Mouse (Mus musculus) lung, postnatal 25 days (tissue): Measurements from ENCODE around the gene 4930595D18Rik.

Source experiments
- DNase-seq: peaks from one replicate; pipeline ENCODE4 v3.0.0; 2022; ENCODE audit warnings: low spot score

4930595D18Rik gene

DNA sequence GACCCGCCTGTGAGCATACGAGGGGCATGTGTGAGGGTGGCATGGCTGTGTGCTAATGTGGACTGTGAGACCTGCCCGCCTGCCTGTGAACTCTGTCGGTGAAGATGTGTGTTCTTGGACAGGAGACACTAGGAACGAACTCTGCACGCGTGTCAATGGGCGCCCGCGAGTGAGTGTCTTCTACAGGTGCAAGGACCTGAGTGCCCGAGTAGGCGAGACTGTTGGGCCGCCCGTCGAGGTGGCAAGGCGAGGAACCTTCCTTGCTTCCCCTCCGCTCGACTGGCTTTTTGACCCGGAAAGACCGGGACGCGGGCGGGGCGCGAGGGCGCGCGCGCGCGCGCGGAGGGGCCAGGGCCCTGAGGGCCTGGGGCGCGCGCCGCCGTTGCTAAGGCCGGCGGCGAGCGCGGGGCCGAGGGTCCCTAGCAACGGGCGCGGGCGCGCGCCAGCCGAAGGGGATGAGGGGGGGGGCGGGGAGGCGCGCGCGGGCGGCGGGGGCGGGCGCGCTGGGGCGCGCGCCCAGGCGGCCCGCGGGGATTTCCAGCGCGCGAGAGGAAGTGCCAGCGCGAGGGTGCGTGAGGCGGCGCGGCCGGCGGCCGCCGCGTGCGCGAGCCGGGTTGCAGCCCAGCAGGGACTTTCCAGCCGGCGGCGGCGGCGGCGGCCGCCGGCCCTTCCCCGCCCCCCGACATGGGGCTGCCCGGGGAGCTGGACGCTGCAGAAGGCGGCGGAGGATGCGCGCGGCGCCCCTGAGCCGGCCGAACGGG, 18.3 kb downstream of the 4930595D18Rik start, which contains the start of gene Traf3:
Traf3 (plus strand) TSS at position 540 of the 761 bp plus-strand sequence.
- peak; percentile 74 for DNase-seq

DNA sequence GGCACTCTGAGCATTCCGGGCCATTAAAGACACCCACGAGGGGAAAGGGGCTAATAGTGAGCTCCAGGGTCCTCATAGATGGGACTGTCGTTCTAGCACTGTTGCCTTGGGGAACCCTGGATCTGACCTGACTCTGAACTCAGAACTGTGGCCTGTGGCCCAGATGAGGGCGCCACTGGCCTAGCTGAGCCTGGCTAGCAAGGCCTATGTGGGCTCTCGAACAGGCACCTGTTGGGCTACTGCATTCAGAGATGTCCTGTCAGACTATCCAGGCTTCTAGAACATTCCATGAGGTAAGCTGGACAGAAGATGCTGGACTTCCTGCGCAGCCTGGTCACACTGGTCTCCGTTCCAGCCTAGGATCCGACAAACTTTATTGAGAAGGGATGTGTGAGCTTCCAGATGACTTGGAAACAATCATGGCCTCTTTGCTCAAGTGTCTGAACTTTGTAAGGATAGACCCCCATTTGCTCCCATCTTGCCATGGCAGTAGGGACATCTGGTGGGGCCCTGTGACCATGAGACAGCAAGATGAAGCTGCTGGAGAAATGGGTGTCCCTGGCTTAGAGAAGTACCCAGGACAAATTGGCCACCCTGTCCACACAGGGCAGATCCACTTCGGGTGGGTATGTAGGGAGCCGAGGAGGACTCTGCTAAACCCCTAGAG, 19.0 kb downstream of the 4930595D18Rik start:
- peak; percentile 31 for DNase-seq

DNA sequence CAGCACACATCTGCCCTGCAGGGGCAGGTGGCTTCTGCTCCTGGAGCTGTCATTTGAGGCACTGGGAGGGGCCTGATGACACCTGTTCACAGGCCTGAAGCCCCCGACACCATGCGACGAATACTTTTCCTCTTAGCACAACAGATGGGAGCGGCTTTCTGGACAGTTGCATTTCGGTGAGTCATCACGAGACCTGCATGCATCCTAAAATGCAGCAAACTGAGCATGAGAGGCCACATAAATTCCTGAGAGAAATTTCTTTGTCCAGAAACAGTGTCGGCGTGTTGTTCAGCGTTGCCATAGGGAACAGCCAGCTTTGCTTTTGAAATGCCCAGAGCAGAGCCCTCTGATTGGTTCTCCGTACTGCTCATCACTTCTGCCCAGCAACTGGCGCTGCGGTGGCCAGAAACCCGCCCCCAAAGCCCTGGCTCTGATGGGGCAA, 20.0 kb downstream of the 4930595D18Rik start:
- peak; percentile 94 for DNase-seq

DNA sequence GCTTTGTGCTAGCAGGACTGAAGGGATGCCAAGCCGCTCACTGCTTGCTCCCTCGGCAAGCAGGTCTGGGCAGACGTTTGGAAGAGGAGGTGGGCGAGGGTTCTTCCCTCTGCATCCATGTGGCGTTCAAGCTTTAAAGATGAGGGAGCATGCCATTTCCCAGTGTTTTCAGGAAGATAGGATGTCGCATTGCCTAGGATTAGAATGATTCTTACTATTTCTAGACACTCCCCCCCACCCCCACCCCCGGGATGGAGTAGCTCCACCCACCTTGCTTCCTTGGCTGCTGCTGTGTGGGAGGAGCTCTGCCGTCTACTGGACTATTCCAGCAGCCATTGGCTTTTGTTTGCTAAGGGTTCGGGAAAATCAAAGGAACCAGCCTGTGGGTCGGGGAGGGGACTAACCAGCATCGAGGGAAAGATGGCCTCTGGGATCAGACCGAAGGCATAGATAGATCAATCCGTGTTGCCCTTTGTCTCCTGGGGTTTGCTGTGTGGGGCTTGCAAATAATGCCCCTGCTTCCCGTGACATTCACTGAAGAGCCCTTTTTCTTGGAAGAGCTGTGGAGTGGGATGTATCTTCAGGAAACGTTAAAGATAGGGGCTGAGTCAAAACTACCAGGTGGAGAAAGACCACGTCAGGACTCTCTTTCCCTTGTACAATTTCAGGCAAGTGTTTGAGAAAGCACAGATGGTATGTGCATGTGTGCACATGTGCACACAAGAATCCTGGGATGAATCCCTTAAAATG, 21.8 kb downstream of the 4930595D18Rik start:
- DNase-seq: peak; percentile 17

DNA sequence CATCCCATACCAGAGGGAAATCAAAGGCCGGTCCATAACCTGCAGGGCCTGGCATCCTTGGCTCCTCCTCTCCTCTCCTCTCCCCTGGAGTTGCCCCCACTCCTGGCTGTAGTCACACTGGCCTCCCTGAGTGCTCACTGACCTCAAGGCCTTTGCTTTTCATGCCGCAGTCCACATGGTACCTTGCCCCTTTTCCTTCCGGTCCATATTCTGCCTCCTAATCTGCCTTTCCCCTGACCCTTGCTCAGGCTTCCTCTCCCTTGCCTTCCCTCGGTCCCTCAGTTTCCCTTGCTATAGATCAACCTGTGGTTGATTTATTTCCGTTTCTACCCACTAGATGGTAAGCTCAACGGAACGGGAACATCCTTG, 22.4 kb downstream of the 4930595D18Rik start:
- no peak for DNase-seq

DNA sequence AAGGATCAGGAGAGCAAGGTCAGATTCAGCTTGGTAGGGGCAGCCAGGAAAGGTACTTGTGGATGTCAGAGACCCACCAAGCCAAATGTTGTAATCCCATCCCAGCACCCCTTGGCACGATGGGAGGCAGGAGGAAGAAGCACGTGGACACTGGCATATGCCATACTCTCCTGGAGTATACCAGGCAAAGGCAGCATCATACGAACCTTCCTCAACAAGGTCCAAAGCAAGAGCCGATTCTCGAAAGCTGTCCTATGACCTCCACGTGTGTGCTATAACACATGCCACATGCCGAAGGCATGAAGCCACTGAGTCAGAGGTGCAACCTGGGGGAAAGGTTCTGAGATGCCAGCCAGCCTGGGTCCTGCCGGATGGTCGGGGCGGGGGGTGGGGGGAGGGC, 23.4 kb downstream of the 4930595D18Rik start:
- DNase-seq: no peak

DNA sequence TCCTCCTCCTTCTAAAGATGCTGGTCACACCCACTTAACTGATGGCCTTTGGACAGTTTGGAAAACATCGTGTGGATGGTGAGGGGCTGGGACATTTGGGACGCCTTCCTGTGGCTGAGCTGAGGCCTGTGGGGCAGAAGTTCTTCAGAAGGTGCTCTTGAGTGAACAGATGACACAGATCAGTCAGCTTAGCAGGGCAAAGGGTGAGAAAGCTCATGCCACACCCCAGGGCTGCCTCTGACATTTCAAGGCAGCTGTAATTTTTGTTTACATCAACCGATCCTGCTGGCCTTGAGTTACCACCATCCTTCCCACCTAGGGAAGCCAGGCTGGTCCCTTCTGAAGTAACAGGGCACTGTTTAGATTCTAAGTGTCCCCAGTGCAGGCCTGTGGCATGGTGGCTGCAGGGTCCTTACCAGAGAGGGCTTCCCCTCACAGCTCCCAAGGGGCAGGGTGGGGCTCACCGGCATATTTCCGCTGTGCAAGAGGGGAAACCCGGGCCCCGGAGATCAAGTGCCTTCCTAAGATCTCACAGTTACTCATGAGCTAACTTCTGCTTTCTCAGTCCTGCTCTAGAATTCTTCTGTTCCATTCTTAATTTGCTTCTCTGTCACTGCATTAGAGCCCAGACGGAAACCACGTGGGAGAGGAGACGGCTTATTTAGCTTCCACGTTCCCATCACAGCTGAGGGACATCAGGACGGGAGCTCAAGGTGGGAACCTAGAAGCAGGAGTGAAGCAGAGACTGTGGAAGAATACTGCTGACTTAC, 24.4 kb downstream of the 4930595D18Rik start:
- DNase-seq: peak; percentile 78

DNA sequence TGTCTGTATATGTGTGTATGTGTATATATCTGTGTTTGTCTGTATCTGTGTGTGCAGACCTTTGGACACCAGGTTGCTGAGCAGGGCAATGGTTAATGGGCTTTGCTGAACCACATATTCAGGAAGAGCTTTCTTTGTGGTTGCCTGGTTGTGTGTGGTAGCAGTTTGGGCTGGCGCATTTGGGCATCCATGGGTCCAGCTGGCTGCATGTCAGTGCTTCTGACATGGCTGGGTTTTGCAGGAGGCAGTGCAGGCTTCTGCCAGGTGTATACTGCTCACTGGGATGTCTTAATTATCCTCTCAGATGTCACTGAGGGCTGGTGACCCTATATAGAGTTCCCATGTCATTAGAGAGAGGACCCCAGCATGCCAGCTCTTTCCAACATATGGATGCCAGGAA, 28.5 kb downstream of the 4930595D18Rik start:
- DNase-seq: no peak

DNA sequence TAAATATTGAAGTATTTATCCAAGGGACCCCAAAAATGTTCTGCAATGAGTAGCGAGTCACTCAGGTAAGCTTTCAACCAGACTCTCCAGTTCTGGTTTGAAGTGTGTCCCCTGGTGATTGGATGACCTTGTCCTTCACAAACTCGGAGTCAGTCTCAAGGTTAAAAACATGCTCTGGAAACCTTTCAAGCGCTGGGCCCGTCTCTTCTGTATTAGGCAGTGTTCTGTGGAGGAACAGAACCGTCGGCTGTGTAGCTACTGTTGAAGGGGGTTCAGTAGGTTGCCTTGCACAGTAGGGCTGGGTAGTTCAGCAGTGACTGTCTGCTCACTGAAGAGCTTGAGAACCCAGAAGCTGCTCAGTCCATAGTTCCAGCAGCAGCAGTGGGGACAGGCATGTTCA, 29.6 kb downstream of the 4930595D18Rik start:
- DNase-seq: no peak

DNA sequence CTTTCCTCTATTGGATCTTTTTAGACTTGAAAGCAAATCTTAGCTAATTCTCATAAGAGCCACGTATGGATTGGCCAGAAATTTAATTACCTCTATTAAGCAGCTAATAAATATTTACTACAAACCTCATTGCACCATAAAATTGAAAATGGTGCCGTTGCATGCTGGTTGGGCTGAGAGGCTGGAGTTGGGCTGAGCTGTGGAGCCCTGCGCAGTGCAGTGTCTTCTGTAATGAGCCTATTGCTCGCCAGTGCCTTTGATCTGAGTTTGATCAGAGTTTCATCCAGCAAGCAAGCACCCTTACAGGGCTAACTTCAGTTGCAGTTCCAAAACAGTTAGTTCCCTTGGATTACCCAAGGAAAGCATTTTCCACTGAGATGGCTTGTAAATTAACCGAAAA, 30.3 kb downstream of the 4930595D18Rik start:
- DNase-seq: no peak

DNA sequence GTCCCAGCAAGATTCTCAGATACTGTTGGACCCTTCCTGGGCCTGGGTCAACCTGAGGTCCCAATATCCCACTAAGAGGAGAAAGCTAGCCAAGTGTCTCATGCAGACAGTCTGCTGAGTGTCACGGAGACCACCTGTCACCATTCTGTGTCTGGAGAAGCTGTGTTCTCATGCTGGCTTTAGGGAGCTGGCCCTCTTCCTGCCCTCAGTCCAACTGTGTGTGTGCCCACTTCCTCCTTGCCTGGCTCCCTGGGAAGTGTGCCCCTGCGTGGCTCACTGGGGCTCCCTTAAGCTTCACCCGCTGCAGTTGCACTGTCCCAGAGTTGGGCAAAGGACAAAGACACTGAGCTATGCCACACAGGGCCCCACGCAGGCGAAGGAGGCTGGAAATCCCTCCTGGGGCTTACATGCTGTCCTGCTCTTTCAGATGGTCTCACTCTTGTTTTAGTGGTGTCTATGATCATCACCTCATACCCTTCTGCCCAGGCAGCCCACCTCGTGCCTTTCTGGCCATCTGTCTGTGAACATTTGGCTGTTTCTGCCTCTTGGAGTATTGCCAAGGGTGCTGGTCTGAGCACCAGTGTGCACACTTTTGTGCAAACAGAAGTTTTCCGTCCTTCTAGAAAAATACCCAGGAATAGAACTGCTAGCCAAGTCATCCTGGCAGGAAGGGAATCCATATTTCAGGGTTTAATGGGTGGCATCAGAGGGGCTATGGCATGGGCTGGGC, 31.1 kb downstream of the 4930595D18Rik start:
- DNase-seq: no peak

DNA sequence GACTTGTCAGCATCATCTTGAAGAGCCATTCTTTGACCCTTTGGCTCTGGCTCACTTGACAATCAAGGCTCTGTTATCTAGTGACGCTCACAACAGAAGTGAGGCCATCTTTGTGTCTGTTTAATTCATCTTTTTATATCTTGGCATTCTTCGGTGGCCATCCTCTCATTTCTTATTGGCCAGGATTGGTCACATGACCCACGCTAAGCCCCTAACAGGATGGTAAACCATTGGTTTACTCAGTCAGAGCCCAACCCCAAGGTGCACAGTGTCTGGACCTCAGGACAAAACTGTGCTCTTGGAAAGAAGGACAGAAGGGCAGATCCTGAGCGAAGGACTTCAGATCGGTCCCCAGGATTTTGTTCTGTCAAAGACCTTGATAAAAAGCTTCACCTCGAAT, 31.7 kb downstream of the 4930595D18Rik start:
- no peak for DNase-seq

DNA sequence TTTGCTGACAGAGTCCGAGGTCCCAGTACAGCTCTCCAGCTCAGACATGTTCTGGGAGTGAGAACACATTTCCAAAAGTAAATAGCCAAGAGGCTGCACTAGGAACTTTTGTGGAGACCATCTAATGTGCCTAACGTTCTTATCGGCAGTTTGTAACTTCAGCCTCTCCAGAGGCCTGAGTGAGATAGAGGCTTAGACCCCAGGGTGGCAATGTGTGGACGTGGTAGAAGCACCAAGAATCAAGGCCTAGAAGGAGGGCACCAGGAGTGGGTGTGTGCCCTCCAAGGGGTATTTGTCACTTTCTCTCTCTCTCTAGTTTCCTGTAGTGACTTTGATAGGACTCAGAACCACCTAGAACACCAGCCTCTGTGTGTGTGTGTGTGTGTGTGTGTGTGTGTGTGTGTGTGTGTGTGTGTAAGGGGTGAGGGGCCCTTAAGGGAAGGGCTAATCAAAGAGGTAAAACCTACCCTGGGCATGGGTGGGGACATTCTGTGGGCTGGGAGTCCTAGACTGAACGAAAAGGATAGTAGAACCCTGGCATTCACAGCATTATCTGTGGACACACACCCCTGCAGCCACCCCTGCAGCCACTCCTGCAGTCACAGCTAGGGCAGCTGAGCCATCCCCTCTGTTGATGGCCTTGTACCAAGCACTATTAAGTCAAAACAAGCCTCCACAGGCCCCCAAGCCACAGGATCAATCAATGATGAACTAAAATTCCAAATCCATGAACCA, 32.7 kb downstream of the 4930595D18Rik start:
- no peak for DNase-seq

DNA sequence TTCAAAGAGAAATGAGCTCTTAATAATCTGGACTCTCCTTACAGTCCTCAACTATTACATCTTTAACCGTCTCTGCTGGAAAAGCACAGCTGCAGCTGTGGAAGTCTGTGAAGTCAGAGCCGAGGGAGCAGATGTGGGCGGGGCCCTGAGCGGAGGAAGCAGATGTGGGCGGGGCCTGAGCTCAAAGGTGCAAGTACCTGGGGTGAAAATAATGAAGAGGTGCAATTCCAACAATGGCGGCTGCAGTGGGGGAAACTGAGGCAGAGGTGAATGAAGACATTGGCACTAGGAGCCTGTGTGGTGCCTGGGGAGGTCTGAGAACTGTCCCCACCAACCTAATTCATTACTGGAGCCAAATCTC, 34.1 kb downstream of the 4930595D18Rik start:
- DNase-seq: no peak

DNA sequence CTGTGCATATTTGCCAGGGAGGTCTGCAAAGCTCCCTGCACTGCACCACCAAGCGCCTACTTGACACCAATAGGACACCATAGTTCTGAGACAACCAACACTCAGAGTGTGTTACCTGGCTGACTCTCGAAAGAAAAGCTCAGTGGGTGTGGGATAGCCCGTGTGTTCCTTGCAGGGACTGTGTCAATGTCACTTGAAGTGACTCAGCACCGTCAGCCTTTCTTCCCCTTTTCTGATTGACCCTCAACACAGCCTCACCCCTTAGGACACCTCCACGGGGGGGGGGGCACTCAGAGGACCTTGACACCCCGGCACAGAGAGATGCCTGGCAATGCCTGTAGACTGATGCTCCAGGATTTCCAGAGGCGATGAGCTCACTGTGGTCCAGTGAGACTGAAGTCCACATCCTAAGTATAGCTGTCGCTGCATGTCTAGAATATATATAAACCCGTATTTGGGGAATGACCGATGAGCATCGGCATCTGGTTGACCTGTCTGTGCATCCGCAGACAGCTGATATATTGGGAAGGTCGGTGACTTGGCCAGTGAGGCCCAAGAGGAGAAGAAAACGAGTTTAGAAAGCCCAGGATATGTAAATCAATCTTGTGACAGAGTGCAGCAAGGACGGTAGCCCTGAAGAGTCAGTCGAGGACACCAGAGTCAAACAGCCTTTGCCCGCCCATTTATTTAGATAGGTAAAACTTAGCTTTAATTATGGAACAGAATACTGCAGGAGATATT, 34.6 kb downstream of the 4930595D18Rik start:
- no peak for DNase-seq

DNA sequence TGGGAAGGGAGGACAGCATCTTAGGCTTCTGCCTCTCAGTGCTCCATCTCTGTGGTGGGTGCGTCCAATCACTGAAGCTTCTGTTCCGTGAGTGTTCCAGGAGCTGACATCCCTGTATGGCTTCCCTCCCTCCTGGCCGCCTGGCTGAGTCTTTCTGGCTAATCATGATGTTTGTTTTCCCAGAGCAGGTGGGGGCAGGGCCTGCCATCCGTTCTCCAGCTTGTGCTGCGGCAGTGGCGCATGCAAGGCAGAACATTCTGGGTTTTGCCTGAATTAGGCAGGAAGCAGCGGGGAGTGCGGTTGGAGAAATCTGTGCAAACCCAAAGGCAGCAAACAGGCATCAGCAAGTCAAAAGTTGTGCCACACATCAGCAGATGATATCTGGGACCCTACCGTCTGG, 39.0 kb downstream of the 4930595D18Rik start:
- DNase-seq: no peak

DNA sequence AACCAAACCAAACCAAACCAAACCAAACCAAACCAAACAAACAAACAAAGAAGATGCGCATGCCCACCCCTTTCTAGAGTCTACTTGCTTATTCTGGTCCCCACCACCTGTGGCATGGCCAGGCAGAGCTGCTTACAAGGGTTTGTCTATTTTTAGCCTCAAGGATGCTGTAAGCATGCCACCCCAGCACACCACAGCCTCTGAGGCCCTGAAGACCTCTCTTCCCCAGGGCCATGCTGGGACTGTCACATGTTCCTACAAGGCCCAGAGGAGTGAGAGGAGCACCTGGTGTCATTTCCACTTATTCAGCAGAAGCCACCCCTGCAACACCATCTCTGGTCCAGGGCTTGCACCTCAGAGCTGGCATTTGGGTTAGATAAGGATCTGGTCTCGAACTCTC, 39.7 kb downstream of the 4930595D18Rik start:
- DNase-seq: no peak

DNA sequence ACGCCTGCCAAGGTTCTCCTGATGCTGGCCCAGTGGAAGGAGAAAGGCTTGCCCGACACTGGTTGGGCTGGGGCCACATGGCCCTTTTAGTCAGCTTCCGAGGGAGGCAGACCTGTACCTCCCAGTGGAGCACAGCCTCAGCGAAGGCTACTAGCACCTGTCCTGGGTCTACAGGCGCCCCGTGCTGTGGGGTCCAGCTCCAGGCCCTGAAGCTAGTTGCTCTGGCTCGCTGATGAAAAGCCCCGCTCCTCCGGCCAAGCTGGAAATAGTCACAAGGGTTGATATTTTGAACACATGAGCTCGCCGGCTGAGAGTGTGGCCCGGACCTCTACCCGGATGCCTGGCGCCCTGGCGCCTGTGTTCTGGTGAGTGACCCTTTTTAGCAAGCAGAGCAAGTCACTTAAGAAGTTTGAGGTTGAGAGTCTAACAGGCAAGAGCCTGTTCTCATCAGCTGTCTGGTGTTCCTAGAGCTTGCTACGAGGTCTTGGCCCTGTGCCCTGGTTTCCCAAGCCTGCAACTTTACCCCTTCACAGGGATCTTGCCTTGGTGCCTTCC, 40.7 kb downstream of the 4930595D18Rik start:
- DNase-seq: no peak

DNA sequence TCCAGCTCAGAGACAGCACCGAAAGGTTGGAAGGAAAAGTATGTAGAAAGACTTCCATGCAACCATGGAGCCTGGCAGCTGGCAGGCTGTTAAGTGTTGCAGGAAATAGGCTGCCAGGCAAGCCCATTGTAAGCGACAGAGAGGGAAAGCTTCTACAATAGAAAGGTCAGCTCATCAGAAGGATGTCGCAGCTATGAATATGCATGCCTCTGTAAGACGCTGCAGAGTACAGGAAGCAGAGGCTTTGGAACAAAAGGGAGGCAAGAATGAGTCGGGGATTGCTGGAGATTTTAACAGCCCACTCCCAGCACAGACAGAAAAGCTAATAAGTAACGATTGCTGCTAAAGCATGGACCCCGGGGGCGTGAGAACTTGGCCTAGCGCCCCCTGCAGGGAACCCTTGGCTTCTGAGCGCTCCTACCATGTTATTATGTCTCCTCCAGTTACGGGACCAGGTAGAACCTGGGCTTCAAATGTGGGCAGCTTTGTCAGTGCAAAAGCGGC, 41.2 kb downstream of the 4930595D18Rik start:
- DNase-seq: no peak

DNA sequence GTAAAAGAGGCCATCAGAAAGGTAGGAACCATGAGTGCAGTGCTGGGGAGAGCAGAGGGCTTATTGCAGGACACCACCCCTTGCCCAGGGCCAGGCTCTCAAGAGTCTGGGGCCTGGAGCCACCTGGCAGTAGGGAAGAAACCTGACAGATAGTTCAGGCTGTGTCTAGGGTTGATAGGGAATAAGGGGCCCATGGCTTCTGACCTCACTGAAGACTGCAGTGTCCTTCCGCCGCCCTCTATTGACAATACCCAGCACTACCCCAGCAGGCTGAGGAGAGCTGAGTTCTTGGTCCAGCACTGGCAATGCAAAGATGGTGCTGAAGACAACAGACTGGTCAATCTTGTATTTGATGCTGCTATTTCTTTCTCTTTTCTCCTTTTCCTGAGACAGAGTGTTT, 47.2 kb downstream of the 4930595D18Rik start:
- no peak for DNase-seq
